Mouse (Mus musculus): ENCODE measurements at regions not wholly inside any gene's neighbourhood (a gene's known extent, or its start where the extent isn't known, plus 50 kb on each side); places are given as distances from the start of the nearest gene placed in this dataset.

DNA sequence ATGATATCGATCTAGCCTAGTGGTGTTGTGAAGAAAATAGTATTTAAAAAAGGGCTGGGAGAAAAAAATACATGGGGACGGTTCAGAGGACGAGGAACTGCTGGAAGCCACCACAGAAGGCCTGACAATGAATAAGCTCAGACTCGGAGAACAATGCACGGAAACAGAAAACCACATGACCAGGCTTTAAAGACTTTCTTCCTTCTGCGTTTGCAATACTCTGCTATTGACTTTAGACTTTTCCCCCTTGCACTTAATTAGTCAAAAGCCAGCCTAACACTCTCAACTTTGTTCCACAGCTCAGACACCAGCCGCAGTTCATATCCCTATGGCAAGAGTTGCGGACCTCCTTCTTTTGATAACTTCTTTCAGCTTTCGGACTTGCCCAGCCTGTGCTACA, 154.0 kb downstream of the Hibadh start:
- DNase-seq, result no peak

DNA sequence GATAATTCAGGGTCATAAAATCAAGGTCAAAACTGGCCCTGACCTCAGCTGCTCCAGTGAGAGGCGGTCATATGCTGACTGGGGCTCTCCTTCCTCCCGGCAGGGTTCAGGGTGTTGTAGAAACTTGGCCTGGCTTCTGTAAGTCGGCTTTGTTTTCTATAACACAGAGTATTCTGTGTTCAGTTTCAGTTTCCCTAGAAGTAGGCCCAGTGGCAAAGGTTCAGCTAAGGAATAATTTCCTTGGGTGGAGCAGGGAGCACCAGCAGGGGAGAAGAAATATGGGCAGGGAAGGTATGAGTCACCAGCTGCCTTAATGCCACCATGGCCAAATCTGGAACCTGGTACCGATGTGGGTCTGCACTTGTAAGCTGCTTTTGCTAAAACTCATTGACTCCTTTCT, 153.5 kb downstream of the Hibadh start:
- no peak for DNase-seq

DNA sequence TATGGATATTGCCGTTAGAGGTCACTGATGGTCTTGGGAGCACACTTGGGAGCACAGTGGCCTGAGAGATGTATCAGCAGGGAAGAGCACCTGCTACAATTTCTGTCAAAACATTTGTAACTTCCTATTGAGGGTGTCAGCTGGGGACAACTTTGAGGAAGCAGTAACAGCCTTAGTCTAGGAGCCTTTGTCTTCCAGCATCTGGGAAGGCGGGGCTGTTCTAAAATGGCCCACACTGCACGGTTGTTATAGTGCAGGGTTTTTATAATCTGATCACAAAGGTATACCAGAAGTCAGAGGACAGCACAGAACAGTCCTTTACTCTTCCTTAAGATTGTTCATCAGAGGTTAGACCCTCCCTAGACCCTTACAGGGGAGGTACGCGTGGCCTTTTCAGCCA, 152.3 kb downstream of the Hibadh start:
- DNase-seq, result no peak

DNA sequence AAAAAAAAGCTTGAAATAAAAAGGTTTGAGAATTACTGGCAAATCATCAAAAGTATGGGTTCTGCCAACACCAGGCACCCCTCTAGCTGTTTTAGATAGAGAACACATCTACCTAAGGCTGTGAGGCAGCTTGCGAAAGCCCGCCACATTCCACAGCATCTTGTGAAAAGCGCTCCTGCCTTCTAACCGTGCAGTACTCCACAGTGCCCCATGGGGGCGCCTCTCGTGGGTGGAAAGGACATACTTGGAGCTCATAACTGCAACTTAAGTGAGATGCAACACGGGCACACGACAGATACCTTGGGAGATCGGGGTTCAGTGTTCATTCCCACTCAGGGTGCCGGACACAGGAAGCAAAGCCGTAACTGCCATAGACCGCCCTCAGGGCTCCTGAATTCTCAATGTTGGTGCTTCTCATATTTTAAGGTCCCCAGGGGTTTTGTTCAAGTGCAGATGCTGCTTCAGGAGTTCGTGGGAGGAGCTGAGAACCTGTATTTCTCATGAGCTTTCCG, 149.9 kb downstream of the Hibadh start:
- no peak for DNase-seq

DNA sequence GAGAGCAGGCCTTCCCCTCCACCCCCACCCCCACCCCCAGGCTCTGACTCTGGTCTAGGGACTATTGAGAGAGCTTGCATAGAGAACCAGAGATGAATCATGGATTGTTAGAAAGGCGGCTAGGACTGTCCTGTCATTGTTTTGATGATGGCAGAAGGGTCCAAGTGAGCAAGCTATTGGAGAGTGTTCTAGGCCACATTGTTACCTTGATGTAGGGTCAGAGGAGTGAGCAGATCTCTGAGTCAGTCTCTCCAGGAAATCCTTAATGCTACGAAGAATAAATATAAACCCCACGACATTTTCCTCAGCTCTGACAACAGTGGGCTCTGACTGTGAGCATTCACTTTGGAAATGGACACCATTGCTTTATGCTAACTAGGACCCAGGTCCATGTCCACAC, 144.9 kb downstream of the Hibadh start:
- no peak for DNase-seq

- no peak for DNase-seq
These were observed 144.3 kb downstream of the Hibadh start for GRCm38 (mm10) chr6:52495855-52496254.
